Mouse (Mus musculus): ENCODE measurements around the gene Tectb.

The Tectb gene

DNA sequence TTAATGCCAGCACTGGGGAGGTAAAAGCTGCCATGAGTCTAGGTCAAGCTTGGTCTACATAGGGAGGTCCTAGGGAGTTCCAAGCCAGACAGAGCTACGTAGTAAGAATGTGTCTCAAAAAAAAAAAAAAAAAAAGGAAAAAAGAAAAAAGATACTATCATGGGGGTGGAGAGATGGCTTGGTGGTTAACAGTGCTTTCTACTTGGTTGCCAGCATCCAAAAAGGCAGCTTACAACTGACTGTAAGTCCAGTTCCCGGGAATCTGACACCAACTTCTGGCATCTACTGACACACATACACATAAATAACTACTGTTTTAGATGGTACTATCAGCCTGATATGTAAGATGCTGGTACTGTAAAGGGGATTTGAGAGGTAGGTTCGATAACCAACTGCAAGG, 28.6 kb downstream of the Tectb start:
- DNase-seq (ENCODE audit: low read depth), result no peak

DNA sequence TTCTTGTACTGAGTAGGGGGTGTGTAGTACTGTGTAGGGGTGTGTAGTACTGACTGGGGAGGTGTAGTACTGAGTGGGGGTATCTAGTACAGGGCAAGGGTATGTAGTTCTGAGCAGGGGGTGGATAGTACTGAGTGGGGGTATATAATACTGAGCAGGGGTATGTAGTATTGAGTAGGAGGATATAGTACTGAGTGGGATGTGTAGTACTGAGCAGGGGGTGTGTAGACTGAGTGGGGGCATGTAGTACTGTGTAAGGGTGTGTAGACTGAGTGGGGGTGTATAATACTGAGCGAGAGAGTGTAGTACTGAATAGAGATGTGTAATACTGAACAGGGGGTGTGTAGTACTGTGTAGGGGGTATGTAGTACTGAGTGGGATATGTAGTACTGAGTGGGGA, 31.2 kb downstream of the Tectb start:
- DNase-seq (ENCODE audit: low read depth), result no peak

DNA sequence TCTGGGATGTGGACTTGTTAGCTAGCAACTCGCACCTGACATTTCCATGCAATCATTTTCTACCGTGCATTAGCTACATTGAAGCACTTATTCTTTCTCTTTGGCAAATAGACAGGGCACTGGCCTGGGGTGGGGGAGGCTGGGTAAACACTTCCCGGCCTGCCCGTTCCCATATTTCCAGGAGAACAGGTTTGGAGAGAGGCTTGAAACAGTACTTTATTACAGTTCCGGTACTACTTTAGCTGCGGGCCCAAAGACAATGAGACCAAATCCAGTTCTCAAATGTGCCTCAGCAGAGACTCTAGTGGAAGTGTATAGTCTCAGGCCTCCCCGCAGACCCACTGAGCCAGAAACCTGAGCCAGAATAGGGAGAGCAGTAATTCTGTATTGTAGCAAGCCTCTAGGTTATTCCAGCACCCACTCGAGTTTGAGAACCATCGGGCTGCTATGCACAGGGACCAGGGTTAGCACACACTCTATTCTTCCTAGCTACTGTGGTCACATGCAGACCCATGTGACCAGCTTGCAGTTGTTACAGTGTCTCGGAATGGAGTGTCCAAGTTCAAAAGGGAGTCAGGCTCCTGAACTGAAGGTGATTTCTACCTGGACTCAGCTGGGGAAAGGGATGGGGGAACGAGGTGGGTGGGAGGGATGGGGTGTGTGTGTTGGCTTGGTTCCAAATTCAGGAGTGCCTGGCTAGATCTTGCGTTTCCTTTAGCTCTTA, 33.2 kb downstream of the Tectb start:
- no peak for DNase-seq (ENCODE audit: low read depth)

DNA sequence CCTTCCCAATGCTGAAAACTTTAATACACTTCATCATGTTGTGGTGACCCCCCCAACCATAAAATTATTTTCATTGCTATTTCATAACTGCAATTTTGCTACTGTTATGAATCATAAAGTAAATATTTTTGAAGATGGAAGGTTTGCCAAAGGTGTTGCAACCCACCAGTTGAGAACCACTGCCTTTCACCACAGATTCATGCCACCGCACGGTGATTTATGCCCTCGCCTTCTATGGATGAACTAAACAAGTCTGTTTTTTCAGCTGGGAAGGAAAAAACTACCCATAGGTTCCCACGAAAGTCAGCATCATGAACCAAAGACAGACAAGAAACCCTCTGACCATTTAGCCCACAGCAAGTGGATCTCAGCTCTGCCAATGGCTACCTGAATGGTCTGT, 36.3 kb downstream of the Tectb start:
- no peak for DNase-seq (ENCODE audit: low read depth)

DNA sequence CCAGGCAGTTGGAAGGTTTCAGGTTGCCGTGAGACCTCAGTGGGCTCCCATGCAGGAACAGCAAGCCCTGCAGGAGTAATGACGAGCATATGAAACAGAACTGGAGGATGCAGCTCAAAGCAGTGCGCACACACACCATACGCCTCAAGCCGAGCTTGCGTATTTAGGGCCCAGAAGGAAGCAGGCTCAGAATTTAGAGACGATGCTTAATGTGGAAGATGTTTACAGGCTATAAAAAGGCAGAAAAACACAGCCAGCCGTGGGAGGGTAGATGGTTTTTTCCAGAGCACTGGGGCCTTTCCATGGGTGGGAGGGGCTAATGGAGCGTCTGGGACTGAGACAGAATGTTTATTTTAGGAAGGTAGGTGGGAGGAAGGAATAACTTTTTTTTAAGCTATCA, 36.8 kb downstream of the Tectb start:
- no peak for DNase-seq (ENCODE audit: low read depth)

DNA sequence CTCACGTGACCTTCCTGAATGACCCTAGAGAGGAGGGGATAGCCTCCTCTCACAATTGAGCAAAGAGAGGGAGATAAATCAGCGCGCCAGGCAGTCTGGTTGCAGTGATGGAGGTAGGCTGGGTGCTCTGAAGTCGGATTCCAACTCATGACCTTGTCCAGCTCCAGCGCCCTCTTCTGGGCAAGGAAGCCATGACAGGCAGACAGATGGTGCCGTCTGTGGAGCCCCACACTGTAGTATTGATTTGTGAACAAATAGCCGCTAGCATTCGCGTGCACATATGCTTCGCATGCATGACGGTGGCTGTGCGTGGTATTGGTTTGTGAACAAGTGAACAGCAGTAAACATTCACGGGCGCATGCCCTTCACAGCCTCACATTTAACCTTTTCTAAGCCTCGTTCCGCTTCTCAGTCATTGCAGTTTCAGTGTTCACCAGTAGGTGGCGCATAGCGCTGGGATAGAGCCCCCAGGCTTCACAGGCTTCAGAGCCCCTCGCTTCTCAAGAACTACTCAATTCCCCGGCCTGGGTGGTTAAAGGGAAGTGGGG, 37.7 kb downstream of the Tectb start:
- DNase-seq (ENCODE audit: low read depth), result peak; percentile 88

DNA sequence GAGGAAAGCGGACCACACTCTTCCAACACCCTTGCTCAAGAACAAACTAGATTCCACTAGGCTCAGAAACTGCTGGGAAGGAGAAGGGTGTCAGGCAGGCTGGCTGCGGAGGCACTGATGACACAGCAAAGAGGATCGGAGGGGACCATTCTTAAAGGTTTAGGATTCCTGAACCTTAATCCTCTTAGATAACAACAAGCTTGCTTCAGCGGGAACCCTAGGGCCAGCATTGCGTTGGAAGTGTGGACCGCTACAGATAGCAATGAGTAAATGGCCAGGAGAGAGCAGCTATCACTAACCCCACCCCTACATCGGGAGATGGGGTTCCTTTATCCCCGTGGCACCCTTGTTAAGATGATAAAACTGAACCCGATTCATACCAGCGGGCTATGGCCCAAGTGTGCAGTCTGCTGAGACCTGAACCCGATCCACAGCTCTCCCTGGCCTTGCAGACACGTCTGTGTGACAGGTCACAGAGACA, 38.2 kb downstream of the Tectb start:
- peak; percentile 86 for DNase-seq (ENCODE audit: low read depth)

DNA sequence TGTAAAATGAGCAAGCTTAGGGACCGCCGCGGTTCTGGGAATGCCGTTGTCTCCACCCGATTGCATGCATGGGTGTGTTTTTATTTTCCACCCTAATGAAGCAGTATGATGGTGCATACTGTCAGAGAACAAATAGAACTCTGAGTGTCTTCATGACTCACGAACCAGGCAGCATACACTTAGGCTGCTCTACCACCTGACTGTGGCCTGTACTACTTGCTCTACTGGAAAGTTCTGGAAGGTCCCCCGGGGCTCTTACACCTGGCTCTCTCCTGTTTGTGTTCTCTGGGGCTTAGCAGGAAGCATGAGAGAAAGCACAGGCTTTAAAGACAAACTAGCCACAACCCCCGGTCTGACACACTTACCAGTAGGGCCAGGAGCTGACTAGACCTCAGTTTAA, 38.8 kb downstream of the Tectb start:
- no peak for DNase-seq (ENCODE audit: low read depth)

DNA sequence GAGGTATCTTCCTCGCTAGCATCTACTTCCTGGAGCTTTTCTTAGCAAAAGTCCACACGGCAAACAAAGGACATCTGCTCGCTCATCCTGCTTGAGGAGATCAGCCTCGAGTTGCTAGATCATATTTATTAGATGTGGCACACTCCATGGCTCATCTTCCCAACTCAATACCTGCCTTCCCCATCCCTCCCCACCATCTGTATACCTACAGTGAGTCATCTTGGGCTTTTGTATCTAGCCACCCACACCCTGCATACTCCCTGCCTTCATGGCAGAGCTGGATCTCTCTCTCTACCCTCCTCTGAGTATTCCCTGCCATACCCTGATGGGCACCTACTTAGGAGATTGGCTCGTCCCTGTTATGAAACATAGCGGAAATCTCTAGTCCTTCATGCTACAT, 40.7 kb downstream of the Tectb start:
- DNase-seq (ENCODE audit: low read depth), result no peak

DNA sequence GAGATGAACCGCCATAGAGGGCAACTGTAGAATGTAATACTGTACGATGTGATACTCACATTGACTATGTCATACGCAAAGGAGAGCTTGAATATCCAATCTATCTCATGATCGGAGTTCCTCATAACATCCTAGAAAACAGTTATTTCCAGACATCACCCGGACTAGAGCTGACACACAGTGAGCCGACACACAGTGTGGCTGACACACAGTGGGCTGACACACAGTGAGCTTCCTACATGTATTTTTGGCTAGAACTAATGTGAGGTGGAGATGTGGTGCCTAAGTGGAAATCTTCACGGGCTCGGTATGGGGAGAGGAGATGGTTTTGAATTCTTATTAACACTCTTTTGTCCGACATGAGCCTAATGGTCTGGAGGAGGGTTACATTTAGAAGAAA, 41.7 kb downstream of the Tectb start:
- DNase-seq (ENCODE audit: low read depth), result no peak

DNA sequence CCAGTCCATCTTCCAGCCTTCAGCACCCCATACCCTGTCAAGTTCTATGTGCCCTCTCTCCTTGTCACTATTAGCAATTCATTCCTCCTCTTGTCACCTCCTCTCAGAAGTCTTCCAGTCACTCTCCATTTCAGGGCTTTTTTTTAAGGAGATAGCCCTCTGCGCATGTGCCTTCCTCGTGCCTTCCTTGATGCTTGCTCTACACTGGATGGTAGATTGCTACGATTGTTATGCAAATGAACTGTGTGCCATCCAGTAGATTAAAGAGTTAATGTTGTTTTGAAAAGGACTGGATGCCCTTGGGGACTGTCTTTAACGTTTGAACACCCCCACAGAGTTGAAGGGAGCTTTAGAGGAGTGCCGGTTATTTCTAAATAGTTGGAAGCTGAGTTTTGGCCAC, 46.1 kb downstream of the Tectb start:
- DNase-seq (ENCODE audit: low read depth), result no peak

DNA sequence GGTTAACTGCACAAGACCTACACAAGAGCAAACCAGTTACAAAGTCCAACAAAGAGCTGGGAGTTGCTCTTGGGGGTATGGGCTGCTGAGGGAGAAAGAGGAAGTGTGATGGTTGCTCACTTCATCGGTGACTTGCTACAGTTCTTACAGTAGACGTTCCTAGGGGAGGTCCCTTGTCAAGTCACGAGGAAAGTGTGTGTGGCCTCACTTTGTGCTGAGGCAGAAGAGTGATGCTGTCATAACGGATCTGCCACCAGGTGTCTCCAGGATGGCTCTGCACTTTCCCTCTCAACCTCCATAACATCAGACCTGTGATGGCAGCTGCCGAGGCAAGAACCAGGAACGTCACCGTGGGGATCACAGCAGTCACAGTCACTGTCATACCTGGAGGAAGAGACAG, 46.6 kb downstream of the Tectb start:
- DNase-seq (ENCODE audit: low read depth), result no peak

DNA sequence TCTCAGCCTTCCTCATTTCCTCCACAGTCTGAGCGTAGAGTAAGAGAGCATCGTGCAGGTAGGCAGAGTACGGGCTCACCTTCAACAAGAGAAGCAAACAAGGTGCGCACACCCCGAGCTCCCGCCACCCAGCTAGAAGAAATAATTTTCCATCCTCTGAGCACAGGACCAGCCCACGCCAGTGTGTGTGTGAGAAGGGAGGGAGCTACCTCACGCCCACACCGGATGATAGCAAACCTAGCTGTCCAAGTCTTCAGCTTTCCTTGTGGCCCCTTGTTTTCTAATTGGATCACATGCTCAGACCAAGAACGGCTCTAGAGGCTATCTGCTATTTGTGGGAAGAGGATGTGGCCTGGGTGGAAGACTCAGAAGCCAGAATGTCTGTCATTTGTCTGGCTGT, 50.5 kb downstream of the Tectb start:
- DNase-seq (ENCODE audit: low read depth), result no peak

DNA sequence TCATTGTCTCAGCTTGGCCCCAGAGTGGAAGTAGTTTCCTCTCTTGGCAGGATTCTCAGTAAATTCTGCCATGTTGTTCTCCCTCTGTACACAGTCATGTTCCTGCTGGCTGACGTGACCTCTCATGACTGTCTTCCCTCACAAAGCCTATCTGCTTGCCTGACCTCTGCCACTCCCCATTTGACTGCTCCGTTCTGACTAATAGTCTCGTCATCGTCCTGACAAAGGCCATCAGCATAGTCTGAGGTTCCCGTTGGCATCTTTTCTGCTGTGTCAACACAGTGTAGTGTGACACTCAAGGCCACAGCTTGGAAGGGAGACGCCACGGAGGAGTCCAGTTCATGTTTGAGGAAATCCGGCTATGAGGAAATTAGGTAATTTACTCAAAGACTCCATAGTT, 51.6 kb downstream of the Tectb start:
- DNase-seq (ENCODE audit: low read depth), result no peak

DNA sequence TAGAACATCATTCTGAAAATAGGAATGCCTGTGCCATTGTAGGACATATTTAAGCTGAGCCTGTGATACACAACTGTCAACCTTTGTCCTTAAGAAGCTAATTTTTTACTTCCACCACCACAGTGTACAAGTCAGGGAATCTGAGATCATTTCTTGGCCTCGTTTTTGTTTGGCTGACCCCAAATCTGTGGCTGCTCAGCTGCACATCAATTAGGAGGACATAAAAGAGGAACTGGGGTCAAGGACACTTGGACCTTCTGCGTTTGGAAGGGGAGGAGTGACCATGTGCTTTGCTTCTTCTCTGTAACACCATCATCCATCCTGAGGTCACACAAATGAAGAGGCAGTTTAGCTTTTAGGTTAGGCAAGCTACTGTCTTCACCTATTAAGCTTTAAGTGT, 55.5 kb downstream of the Tectb start:
- DNase-seq (ENCODE audit: low read depth), result no peak

DNA sequence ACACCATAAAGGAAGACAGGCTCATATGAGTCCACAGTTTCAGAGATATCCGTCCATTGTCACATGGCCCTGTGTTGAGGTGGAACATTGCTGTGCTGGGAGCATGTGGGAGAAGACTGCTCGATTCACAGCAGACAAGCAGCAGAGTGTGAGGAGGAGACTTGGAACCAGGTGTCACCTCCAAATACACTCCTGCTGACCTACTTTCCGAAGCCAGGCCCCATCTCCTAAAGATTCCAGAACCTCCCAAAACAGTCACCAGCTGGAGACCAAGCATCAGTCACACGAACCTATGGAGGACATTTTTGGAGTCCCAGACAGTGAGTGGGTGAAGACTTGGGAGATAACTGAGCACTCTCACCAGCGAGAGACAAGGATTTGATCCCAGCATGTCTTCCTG, 56.0 kb downstream of the Tectb start:
- DNase-seq (ENCODE audit: low read depth), result no peak

DNA sequence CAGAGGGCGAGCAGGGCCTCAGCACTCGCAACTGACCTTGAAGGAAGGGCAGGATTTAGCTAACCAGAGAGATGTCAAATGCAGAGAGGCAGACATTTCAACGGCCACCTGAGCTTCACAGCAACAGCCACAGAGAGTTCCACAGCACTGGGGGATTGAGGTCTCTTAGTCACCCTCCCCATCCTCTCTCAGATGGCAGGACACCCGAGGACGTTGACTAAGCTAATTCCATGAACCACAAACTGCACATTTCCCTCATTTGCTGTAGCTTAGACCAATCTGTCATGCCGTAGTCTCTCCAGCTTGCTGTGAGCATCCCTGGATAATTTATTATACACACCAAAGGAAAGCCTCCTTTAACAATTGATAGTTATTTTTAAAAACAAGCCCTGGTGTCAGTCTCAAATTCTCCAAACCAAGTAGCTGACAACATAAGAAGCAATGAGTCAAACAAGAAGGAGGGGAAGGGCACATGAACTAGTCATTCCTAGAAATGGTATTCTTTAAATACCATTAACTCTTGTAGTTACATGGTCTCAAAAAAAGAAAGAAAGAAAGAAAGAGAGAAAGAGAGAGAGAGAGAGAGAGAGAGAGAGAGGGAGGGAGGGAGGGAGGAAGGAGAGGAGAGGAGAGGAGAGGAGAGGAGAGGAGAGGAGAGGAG, 59.4 kb downstream of the Tectb start:
- DNase-seq (ENCODE audit: low read depth), result no peak

DNA sequence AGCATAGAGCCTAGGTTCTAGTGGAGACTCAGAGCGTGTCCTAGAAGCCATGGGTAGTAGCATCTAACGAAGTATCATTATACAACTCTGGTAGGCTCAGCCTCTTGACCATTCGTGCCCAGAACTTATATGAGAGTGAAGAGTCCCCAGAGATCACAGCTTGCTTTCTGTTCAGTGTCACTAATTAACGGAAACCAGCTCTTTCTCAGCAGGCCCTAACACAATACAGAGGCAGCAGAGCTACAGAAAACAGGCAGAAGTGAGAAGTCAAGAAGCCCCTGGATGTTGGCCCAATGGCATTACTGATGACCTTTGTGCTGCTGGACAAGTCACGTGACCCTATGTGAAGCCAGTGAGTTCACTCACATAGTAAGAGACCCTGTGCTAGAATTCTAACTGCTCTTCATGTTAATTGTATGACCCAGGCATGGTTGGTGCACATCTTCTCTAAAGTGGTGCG, 60.7 kb downstream of the Tectb start, which contains the start of gene Gucy2g:
Gucy2g (minus strand) TSS at position 51 of the 460 bp plus-strand sequence.
- DNase-seq (ENCODE audit: low read depth), result no peak

DNA sequence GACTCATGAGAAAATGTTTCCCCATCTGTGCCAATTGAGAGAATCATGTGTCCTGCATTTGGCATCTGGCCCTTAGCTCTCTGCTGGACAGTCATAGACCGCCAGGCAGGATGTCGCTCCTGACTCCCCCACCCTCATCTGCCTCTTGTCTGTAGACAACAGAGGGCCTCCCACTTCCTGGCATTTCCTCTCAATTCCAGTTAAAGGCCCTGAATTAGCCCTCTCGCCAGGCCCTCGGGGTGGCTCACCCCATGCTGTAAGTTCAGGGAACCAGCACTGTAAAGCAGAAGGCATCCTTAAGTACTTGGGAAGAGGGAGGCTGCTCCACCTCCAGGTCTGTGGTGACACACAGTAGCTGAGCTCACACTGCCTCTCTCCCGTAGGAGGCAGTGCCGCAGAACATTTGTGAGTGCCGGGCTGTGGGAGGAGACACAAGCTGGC, 64.3 kb downstream of the Tectb start:
- DNase-seq (ENCODE audit: low read depth), result no peak
